Mouse (Mus musculus): ENCODE data around the gene Pcgf1. TPM values are rescaled to one million over a fixed set of nuclear protein-coding genes. Genes with fewer than 3 reads are reported as not detected.

Pcgf1 gene
- polyA plus RNA-seq, 1 experiment from 2014 or later, result 38.8 TPM

DNA sequence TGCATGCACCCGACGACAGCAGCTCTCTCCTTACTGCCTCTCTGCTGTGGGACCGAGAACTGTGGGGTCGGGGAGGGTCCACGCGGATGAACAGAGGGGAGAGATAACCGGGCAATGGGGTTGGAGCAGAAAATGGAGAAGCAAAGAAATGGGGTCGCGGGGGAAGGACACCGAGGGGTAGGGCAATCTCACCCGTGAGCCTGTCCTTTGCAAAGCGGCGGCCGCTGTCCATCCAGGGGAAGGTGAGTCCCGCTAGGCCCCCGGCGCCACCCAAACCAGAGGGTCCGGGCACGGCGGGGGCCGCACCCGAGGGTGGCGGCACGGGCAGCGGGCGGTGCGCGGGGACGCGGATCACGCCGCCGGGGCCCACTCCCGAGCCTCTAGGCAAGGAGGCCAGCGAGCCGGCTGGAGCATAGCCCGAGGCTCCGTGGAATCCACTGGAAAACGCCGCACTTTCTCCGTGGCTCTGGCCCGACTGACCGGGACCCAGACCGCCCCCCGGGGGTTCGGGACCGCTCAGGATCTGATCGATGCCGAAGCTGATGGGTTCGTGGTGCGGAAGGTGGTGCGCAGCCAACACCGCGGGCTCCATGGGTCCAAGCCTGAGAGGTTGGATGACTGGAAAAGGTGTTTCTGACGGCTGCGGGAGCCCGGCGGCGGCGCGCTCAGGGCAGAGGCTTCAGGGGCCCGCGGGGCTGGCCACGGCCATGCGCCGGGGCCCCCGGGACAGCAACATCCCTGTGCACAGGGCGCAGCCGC, 8.0 kb upstream of the Pcgf1 start:
- ATAC-seq (ENCODE audit: insufficient number of reproducible peaks, insufficient read depth, low FRiP score, low read depth), result peak; percentile 17; the same call in 1 of the 2 replicates
- Histone ChIP-seq H3K9me3 (ENCODE audit: control insufficient read depth, low read depth, low read length) (no peaks in the 10 kb centered on the region), H3K4me2 (replicated peaks; ENCODE audit: low read depth, low read length) (peak overlapping the region; percentile 3; the same call in 1 of the 2 replicates), H3K4me1 (ENCODE audit: control insufficient read depth, insufficient read depth, low read length) (peaks cover 5% of the 10 kb centered on the region; the same call in 1 of the 2 replicates), H3K9ac (replicated peaks; ENCODE audit: low read depth, low read length) (no peak overlapping the region), H3K36me3 (ENCODE audit: control insufficient read depth, insufficient read depth, low read length) (no peaks in the 10 kb centered on the region), H3K27me3 (ENCODE audit: control insufficient read depth, insufficient read depth, low read length) (peaks cover 83% of the 10 kb centered on the region), H3K4me3 (ENCODE audit: low read depth, low read length) (peak overlapping the region; percentile 26), H3K27ac (ENCODE audit: low read length) (no peak overlapping the region)
- WGBS, result under 1% methylated on average over 69 of the region's 69 CpGs

- Histone ChIP-seq H3K27me3 (ENCODE audit: control insufficient read depth, insufficient read depth, low read length) (peaks cover 81% of the 10 kb centered on the region), H3K9me3 (ENCODE audit: control insufficient read depth, low read depth, low read length) (no peaks in the 10 kb centered on the region), H3K36me3 (ENCODE audit: control insufficient read depth, insufficient read depth, low read length) (no peaks in the 10 kb centered on the region), H3K4me2 (replicated peaks; ENCODE audit: low read depth, low read length) (peak within 1 kb of the TSS; percentile 28), H3K4me1 (ENCODE audit: control insufficient read depth, insufficient read depth, low read length) (peaks cover 5% of the 10 kb centered on the region; the same call in 1 of the 2 replicates), H3K4me3 (ENCODE audit: low read depth, low read length) (peak within 1 kb of the TSS; percentile 26), H3K27ac (ENCODE audit: low read length) (peak within 1 kb of the TSS; percentile 3; the same call in 1 of the 2 replicates), H3K9ac (replicated peaks; ENCODE audit: low read depth, low read length) (no peak within 1 kb of the TSS)
- no peak for ATAC-seq (ENCODE audit: insufficient number of reproducible peaks, insufficient read depth, low FRiP score, low read depth)
- WGBS, result 1% methylated on average over 10 of the region's 10 CpGs
Observed at GRCm38 (mm10) chr6:83070247-83070310, 7.6 kb upstream of the Pcgf1 start, which contains the start of gene Tlx2. Gene Tlx2 (minus strand): TSS chr6:83070293.

- under 1% methylated on average over 58 of the region's 58 CpGs for WGBS
- no peaks in the 10 kb centered on the region for H3K9me3 ChIP-seq (ENCODE audit: control insufficient read depth, low read depth, low read length)
- peak overlapping the region; percentile 3; the same call in 1 of the 2 replicates for H3K27ac ChIP-seq (ENCODE audit: low read length)
- H3K27me3 ChIP-seq (ENCODE audit: control insufficient read depth, insufficient read depth, low read length), result peaks cover 81% of the 10 kb centered on the region
- H3K4me1 ChIP-seq (ENCODE audit: control insufficient read depth, insufficient read depth, low read length), result peaks cover 5% of the 10 kb centered on the region; the same call in 1 of the 2 replicates
- H3K9ac ChIP-seq (replicated peaks; ENCODE audit: low read depth, low read length), result no peak overlapping the region
- 0 out of 2 replicates have a peak overlapping the region, but pooled peaks have one; percentile 7 for H3K4me2 ChIP-seq (replicated peaks; ENCODE audit: low read depth, low read length)
- H3K4me3 ChIP-seq (ENCODE audit: low read depth, low read length), result peak overlapping the region; percentile 26
- H3K36me3 ChIP-seq (ENCODE audit: control insufficient read depth, insufficient read depth, low read length), result no peaks in the 10 kb centered on the region
- peak; percentile 38; the same call in 1 of the 2 replicates for ATAC-seq (ENCODE audit: insufficient number of reproducible peaks, insufficient read depth, low FRiP score, low read depth)
Observed at GRCm38 (mm10) chr6:83070311-83071219, 7.1 kb upstream of the Pcgf1 start.

DNA sequence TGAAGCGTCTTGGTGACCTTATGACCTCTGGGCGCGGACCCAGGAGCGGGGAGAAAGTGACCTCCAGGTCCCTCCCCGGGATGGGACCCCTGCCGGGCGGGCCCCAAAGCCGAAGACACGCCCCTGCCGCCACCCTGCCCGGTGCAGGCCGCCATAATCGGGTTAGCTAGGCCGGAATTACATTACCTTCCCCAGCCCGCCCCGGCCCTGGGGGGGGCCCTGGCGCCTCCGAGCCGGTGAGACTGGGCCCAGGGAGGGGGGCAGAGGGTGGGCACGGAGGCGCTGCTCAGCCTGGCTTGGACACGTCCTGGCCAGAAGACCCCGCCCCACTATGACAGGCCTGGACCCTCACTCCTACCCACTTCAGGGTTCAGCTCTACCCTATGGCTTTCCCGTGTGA, 6.4 kb upstream of the Pcgf1 start:
- peaks cover 5% of the 10 kb centered on the region; the same call in 1 of the 2 replicates for H3K4me1 ChIP-seq (ENCODE audit: control insufficient read depth, insufficient read depth, low read length)
- H3K4me2 ChIP-seq (replicated peaks; ENCODE audit: low read depth, low read length), result 0 out of 2 replicates have a peak overlapping the region, but pooled peaks have one; percentile 7
- H3K36me3 ChIP-seq (ENCODE audit: control insufficient read depth, insufficient read depth, low read length), result no peaks in the 10 kb centered on the region
- WGBS, result 1% methylated on average over 24 of the region's 24 CpGs
- peak; percentile 50 for ATAC-seq (ENCODE audit: insufficient number of reproducible peaks, insufficient read depth, low FRiP score, low read depth)
- no peaks in the 10 kb centered on the region for H3K9me3 ChIP-seq (ENCODE audit: control insufficient read depth, low read depth, low read length)
- peaks cover 79% of the 10 kb centered on the region for H3K27me3 ChIP-seq (ENCODE audit: control insufficient read depth, insufficient read depth, low read length)
- H3K9ac ChIP-seq (replicated peaks; ENCODE audit: low read depth, low read length), result no peak overlapping the region
- H3K4me3 ChIP-seq (ENCODE audit: low read depth, low read length), result peak overlapping the region; percentile 8; the same call in 1 of the 2 replicates
- H3K27ac ChIP-seq (ENCODE audit: low read length), result no peak overlapping the region

GRCm38 (mm10) chr6:83074979-83075378, 2.7 kb upstream of the Pcgf1 start:
- H3K4me3 ChIP-seq (ENCODE audit: low read depth, low read length), result no peak overlapping the region
- no peaks in the 10 kb centered on the region; the same call in 1 of the 2 replicates for H3K36me3 ChIP-seq (ENCODE audit: control insufficient read depth, insufficient read depth, low read length)
- 20% methylated on average over 2 of the region's 2 CpGs for WGBS
- H3K27ac ChIP-seq (ENCODE audit: low read length), result no peak overlapping the region
- H3K9ac ChIP-seq (replicated peaks; ENCODE audit: low read depth, low read length), result no peak overlapping the region
- H3K9me3 ChIP-seq (ENCODE audit: control insufficient read depth, low read depth, low read length), result no peaks in the 10 kb centered on the region
- H3K4me1 ChIP-seq (ENCODE audit: control insufficient read depth, insufficient read depth, low read length), result peaks cover 10% of the 10 kb centered on the region; the same call in 1 of the 2 replicates
- peaks cover 47% of the 10 kb centered on the region for H3K27me3 ChIP-seq (ENCODE audit: control insufficient read depth, insufficient read depth, low read length)
- no peak overlapping the region for H3K4me2 ChIP-seq (replicated peaks; ENCODE audit: low read depth, low read length)
- no peak for ATAC-seq (ENCODE audit: insufficient number of reproducible peaks, insufficient read depth, low FRiP score, low read depth)

DNA sequence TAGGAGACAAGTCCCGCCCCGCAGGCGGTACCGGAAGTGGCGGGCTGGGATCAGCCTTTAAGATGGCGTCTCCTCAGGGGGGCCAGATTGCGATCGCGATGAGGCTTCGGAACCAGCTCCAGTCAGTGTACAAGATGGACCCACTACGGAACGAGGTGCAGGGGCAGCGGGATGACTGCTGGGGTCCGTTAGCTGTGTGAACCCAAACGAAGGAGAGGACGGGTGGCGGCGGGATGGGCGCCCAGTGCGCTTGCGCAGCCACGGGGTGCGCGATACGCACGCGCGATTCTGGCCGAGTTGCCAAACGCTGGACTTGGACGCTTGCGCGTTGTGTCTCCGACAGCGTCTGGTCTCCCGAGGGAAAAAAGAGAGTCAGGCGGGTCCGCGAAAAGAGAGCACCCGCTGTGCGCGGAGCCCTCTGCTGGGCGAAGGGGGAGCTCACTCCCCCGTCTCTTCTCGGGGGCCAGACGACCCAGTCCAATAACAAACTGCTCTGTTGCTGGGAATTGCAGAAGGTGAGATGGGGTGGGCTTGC, 722 bp downstream of the Pcgf1 start:
- peak overlapping the region; percentile 78 for H3K4me2 ChIP-seq (replicated peaks; ENCODE audit: low read depth, low read length)
- H3K9ac ChIP-seq (replicated peaks; ENCODE audit: low read depth, low read length), result peak overlapping the region; percentile 51
- peaks cover 27% of the 10 kb centered on the region for H3K27me3 ChIP-seq (ENCODE audit: control insufficient read depth, insufficient read depth, low read length)
- peak overlapping the region; percentile 71 for H3K4me3 ChIP-seq (ENCODE audit: low read depth, low read length)
- peak overlapping the region; percentile 77 for H3K27ac ChIP-seq (ENCODE audit: low read length)
- ATAC-seq (ENCODE audit: insufficient number of reproducible peaks, insufficient read depth, low FRiP score, low read depth), result peak; percentile 92
- peaks cover 5% of the 10 kb centered on the region; the same call in 1 of the 2 replicates for H3K4me1 ChIP-seq (ENCODE audit: control insufficient read depth, insufficient read depth, low read length)
- WGBS, result under 1% methylated on average over 41 of the region's 46 CpGs
- H3K36me3 ChIP-seq (ENCODE audit: control insufficient read depth, insufficient read depth, low read length), result peaks cover 5% of the 10 kb centered on the region; the same call in 1 of the 2 replicates
- H3K9me3 ChIP-seq (ENCODE audit: control insufficient read depth, low read depth, low read length), result no peaks in the 10 kb centered on the region

- peaks cover 5% of the 10 kb centered on the region; the same call in 1 of the 2 replicates for H3K36me3 ChIP-seq (ENCODE audit: control insufficient read depth, insufficient read depth, low read length)
- no peak overlapping the region for H3K27ac ChIP-seq (ENCODE audit: low read length)
- H3K4me3 ChIP-seq (ENCODE audit: low read depth, low read length), result no peak overlapping the region
- no peak for ATAC-seq (ENCODE audit: insufficient number of reproducible peaks, insufficient read depth, low FRiP score, low read depth)
- H3K27me3 ChIP-seq (ENCODE audit: control insufficient read depth, insufficient read depth, low read length), result peaks cover 27% of the 10 kb centered on the region
- H3K4me2 ChIP-seq (replicated peaks; ENCODE audit: low read depth, low read length), result no peak overlapping the region
- WGBS, result 92% methylated on average over 5 of the region's 5 CpGs
- no peaks in the 10 kb centered on the region for H3K9me3 ChIP-seq (ENCODE audit: control insufficient read depth, low read depth, low read length)
- no peak overlapping the region for H3K9ac ChIP-seq (replicated peaks; ENCODE audit: low read depth, low read length)
- H3K4me1 ChIP-seq (ENCODE audit: control insufficient read depth, insufficient read depth, low read length), result peaks cover 5% of the 10 kb centered on the region; the same call in 1 of the 2 replicates
Observed at GRCm38 (mm10) chr6:83080210-83080609, 2.5 kb downstream of the Pcgf1 start.

- WGBS, result 16% methylated on average over 5 of the region's 5 CpGs
Observed at GRCm38 (mm10) chr6:83083497-83083896, 5.8 kb downstream of the Pcgf1 start.

More at GRCm38 (mm10) chr6:83083497-83083896, 5.8 kb downstream of the Pcgf1 start:
- H3K4me2 ChIP-seq (replicated peaks; ENCODE audit: low read depth, low read length), result no peak overlapping the region
- ATAC-seq (ENCODE audit: insufficient number of reproducible peaks, insufficient read depth, low FRiP score, low read depth), result no peak
- H3K9me3 ChIP-seq (ENCODE audit: control insufficient read depth, low read depth, low read length), result no peaks in the 10 kb centered on the region
- H3K27me3 ChIP-seq (ENCODE audit: control insufficient read depth, insufficient read depth, low read length), result peaks cover 45% of the 10 kb centered on the region
- H3K36me3 ChIP-seq (ENCODE audit: control insufficient read depth, insufficient read depth, low read length), result peaks cover 5% of the 10 kb centered on the region; the same call in 1 of the 2 replicates
- H3K4me1 ChIP-seq (ENCODE audit: control insufficient read depth, insufficient read depth, low read length), result 0 out of 2 replicates have a peak, but pooled peaks cover 7% of the 10 kb centered on the region
- no peak overlapping the region for H3K4me3 ChIP-seq (ENCODE audit: low read depth, low read length)
- H3K27ac ChIP-seq (ENCODE audit: low read length), result no peak overlapping the region
- no peak overlapping the region for H3K9ac ChIP-seq (replicated peaks; ENCODE audit: low read depth, low read length)
